Mouse (Mus musculus): ENCODE data around the gene Amh.

Amh gene

GRCm38 (mm10) chr10:80790761-80791404 is 14.2 kb upstream of the Amh start:
- DNase-seq, result no peak

GRCm38 (mm10) chr10:80791476-80792174 is 13.4 kb upstream of the Amh start:
- DNase-seq, result no peak

GRCm38 (mm10) chr10:80792175-80793032 is 12.6 kb upstream of the Amh start:
- DNase-seq, result no peak

GRCm38 (mm10) chr10:80793033-80793784 is 11.8 kb upstream of the Amh start:
- DNase-seq, result no peak

GRCm38 (mm10) chr10:80793803-80794202 is 11.2 kb upstream of the Amh start:
- DNase-seq, result no peak

- no peak for DNase-seq
These were observed 10.3 kb upstream of the Amh start for GRCm38 (mm10) chr10:80794750-80795149.

GRCm38 (mm10) chr10:80796307-80796848 is 8.7 kb upstream of the Amh start:
- no peak for DNase-seq

- DNase-seq, result peak; percentile 81
These were observed 7.6 kb upstream of the Amh start for GRCm38 (mm10) chr10:80797186-80798149.

GRCm38 (mm10) chr10:80798150-80799006 is 6.7 kb upstream of the Amh start, which contains the start of the genes Sf3a2 and Plekhj1:
Gene Sf3a2 (plus strand): TSS chr10:80798198.
Gene Plekhj1 (minus strand): TSS chr10:80798626.
- peak; percentile 98 for DNase-seq

GRCm38 (mm10) chr10:80799070-80799566 is 5.9 kb upstream of the Amh start:
- no peak for DNase-seq

GRCm38 (mm10) chr10:80802204-80802912 is 2.7 kb upstream of the Amh start:
- DNase-seq, result no peak

- no peak for DNase-seq
These were observed 2.0 kb upstream of the Amh start for GRCm38 (mm10) chr10:80802996-80803395.

- no peak for DNase-seq
These were observed 703 bp upstream of the Amh start for GRCm38 (mm10) chr10:80804340-80804739.

GRCm38 (mm10) chr10:80805322-80805721 is 279 bp downstream of the Amh start:
- no peak for DNase-seq

- DNase-seq, result peak; percentile 79
These were observed 882 bp downstream of the Amh start for GRCm38 (mm10) chr10:80805925-80806324.

GRCm38 (mm10) chr10:80806341-80807056 is 1.5 kb downstream of the Amh start:
- DNase-seq, result no peak

- peak; percentile 88 for DNase-seq
These were observed 2.1 kb downstream of the Amh start for GRCm38 (mm10) chr10:80807057-80807627.
